In genomic region chr8:110920773-110921277, GRCm38 (mm10) we compare ENCODE assay signal across 1 mouse cellular context.
TF ChIP-seq lines count a peak whose summit lies in the region.

No protein-coding gene starts in this region.

TF ChIP-seq in MEL, 35 proteins besides CTCF, POLR2A, EP300 and RAD21 (continued from another document):
- TF ChIP-seq ZC3H11A (IDR thresholded peaks at IDR 0.05; ENCODE audit: low read depth, low read length) (no peak), MAZ (IDR thresholded peaks at IDR 0.05; ENCODE audit: low read depth, low read length) (no peak), GABPA (IDR thresholded peaks at IDR 0.05; ENCODE audit: low read depth, low read length) (no peak), NELFE (IDR thresholded peaks at IDR 0.05; ENCODE audit: low read depth, low read length) (0 out of 2 replicates have a peak, but pooled peaks have one; percentile 27), MXI1 (IDR thresholded peaks at IDR 0.05; ENCODE audit: low read depth, low read length) (no peak), TCF12 (IDR thresholded peaks at IDR 0.05; ENCODE audit: low read depth, low read length) (no peak)
